In the genomic region with DNA sequence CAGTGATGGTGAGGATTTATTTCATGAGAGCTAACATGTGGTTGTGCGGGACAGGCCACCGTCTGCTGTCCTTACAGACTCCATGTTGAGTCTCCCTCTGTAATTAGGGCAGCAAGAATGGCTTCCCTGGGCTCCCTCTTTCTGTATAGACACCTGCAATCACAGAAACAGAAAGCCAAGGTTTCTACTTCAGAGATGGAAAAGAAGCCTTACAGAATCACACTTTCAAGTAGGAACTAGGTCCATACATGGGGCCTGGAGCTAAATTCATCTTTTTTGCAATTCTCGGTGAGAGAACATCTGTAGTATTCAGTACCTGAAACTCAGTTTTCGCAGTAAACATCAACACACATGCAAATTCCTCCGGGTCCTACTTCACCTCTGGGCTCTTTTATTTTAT, we compare ENCODE assay signal across 35 mouse cellular contexts.
"Had no signal": no experiment of that assay in that cellular context is flagged by ENCODE, and none has a peak within 500 bp of the region (broad histone marks: within the 10 kb centered on the region; RNA-seq: fewer than 3 reads in every experiment).

No protein-coding gene starts in this region.

- DNase-seq: heart, postnatal 10 days; heart, postnatal 14 days; heart, postnatal 36 days; heart, postnatal 4 days; kidney, adult 11 months; kidney, adult 18-20 months; kidney, adult 2 months; kidney, adult 8-10 months; kidney, adult 9 months; kidney, postnatal 10 days; kidney, postnatal 14 days; kidney, postnatal 25 days; kidney, postnatal 36 days; kidney, postnatal 4 days; layer of hippocampus, adult 9-11 months; layer of hippocampus, postnatal 36 days had no signal

- H3K4me1 ChIP-seq: heart, embryonic 10.5 days; heart, embryonic 12.5 days; heart, embryonic 13.5 days; heart, embryonic 15.5 days; hindbrain, embryonic 10.5 days; hindbrain, embryonic 12.5 days; hindbrain, embryonic 13.5 days; hindbrain, embryonic 15.5 days; intestine, embryonic 15.5 days; kidney, embryonic 15.5 days had no signal

- H3K4me2 ChIP-seq: heart, embryonic 11.5 days; heart, embryonic 12.5 days; heart, embryonic 13.5 days; heart, embryonic 15.5 days; hindbrain, embryonic 12.5 days; hindbrain, embryonic 13.5 days; hindbrain, embryonic 14.5 days; hindbrain, embryonic 15.5 days; intestine, embryonic 15.5 days; kidney, embryonic 15.5 days had no signal

- H3K27me3 ChIP-seq: heart, embryonic 12.5 days; heart, embryonic 13.5 days; heart, embryonic 15.5 days; hindbrain, embryonic 12.5 days; hindbrain, embryonic 13.5 days; hindbrain, embryonic 15.5 days; intestine, embryonic 15.5 days; kidney, embryonic 15.5 days had no signal

- ATAC-seq: hindbrain, embryonic 16.5 days; hindbrain, postnatal 0 days; inflammation-experienced regulatory T-cells, adult 6 months; intestine, embryonic 15.5 days; intestine, embryonic 16.5 days; intestine, postnatal 0 days had no signal

- H3K4me3 ChIP-seq: heart, embryonic 10.5 days; heart, embryonic 12.5 days; heart, embryonic 13.5 days; heart, embryonic 15.5 days; hindbrain, embryonic 10.5 days; hindbrain, embryonic 12.5 days; hindbrain, embryonic 13.5 days; hindbrain, embryonic 15.5 days; intestine, embryonic 15.5 days; kidney, embryonic 15.5 days; layer of hippocampus, adult 2 months had no signal

- H3K9me3 ChIP-seq: heart, embryonic 10.5 days; heart, embryonic 12.5 days; heart, embryonic 13.5 days; heart, embryonic 15.5 days; hindbrain, embryonic 10.5 days; hindbrain, embryonic 12.5 days; hindbrain, embryonic 13.5 days; hindbrain, embryonic 15.5 days; intestine, embryonic 15.5 days; kidney, embryonic 15.5 days had no signal

- H3K9ac ChIP-seq: heart, embryonic 12.5 days; heart, embryonic 13.5 days; heart, embryonic 15.5 days; hindbrain, embryonic 12.5 days; hindbrain, embryonic 13.5 days; hindbrain, embryonic 14.5 days; hindbrain, embryonic 15.5 days; intestine, embryonic 15.5 days; kidney, embryonic 15.5 days had no signal

- H3K27ac ChIP-seq: heart, embryonic 10.5 days; heart, embryonic 13.5 days; heart, embryonic 15.5 days; hindbrain, embryonic 10.5 days; hindbrain, embryonic 12.5 days; hindbrain, embryonic 13.5 days; hindbrain, embryonic 14.5 days; hindbrain, embryonic 15.5 days; hindbrain, postnatal 0 days; intestine, embryonic 15.5 days; kidney, embryonic 15.5 days; kidney, postnatal 0 days; layer of hippocampus, adult 2 months had no signal

- H3K36me3 ChIP-seq: heart, embryonic 10.5 days; heart, embryonic 12.5 days; heart, embryonic 13.5 days; heart, embryonic 15.5 days; hindbrain, embryonic 10.5 days; hindbrain, embryonic 12.5 days; hindbrain, embryonic 13.5 days; hindbrain, embryonic 15.5 days; intestine, embryonic 15.5 days; kidney, embryonic 15.5 days had no signal
